Mouse (Mus musculus): ENCODE data around the gene Ankrd54. TPM values are rescaled to one million over a fixed set of nuclear protein-coding genes. Genes with fewer than 3 reads are reported as not detected.

Gene Ankrd54
- 29.0 and 30.0 TPM in 2 replicates for polyA plus RNA-seq (2016; fragmentation: Nextera tagmentation; extraction: Ambion mirVana)

- Histone ChIP-seq H3K4me1 (replicated peaks) (peaks cover 31% of the 10 kb centered on the region), H3K36me3 (peaks cover 35% of the 10 kb centered on the region), H3K27ac (ENCODE audit: poor library complexity, severe bottlenecking) (peak within 1 kb of the TSS; percentile 43), H3K4me2 (peak within 1 kb of the TSS; percentile 85), H3K9me3 (replicated peaks) (no peaks in the 10 kb centered on the region), H3K27me3 (replicated peaks) (no peaks in the 10 kb centered on the region), H3K4me3 (peak within 1 kb of the TSS; percentile 95), H3K9ac (peak within 1 kb of the TSS; percentile 86)
- under 1% methylated on average over 80 of the region's 80 CpGs for WGBS
- ATAC-seq (ENCODE audit: insufficient number of reproducible peaks, low FRiP score): peak; percentile 100
These were observed at the start of gene Ankrd54 for GRCm38 (mm10) chr15:79062376-79063159. TSS of gene Ankrd54 (minus strand) at chr15:79062893.

GRCm38 (mm10) chr15:79111774-79112173 lies 49.1 kb upstream of the Ankrd54 start:
- Histone ChIP-seq H3K9ac (peak overlapping the region; percentile 65), H3K4me2 (peak overlapping the region; percentile 86), H3K36me3 (peaks cover 43% of the 10 kb centered on the region), H3K4me3 (peak overlapping the region; percentile 25), H3K4me1 (replicated peaks) (peaks cover 49% of the 10 kb centered on the region), H3K9me3 (replicated peaks) (no peaks in the 10 kb centered on the region), H3K27me3 (replicated peaks) (no peaks in the 10 kb centered on the region), H3K27ac (ENCODE audit: poor library complexity, severe bottlenecking) (peak overlapping the region; percentile 89)
- 30% methylated on average over 4 of the region's 4 CpGs for WGBS
- peak; percentile 49 for ATAC-seq (ENCODE audit: insufficient number of reproducible peaks, low FRiP score)

- 64% methylated on average over 2 of the region's 2 CpGs for WGBS
- H3K4me1 ChIP-seq (replicated peaks): peaks cover 52% of the 10 kb centered on the region
- H3K4me2 ChIP-seq: peak overlapping the region; percentile 86
- peak overlapping the region; percentile 77 for H3K4me3 ChIP-seq
- peak overlapping the region; percentile 96 for H3K9ac ChIP-seq
- H3K27me3 ChIP-seq (replicated peaks): no peaks in the 10 kb centered on the region
- no peaks in the 10 kb centered on the region for H3K9me3 ChIP-seq (replicated peaks)
- peaks cover 30% of the 10 kb centered on the region for H3K36me3 ChIP-seq
- no peak for ATAC-seq (ENCODE audit: insufficient number of reproducible peaks, low FRiP score)
- peak overlapping the region; percentile 89 for H3K27ac ChIP-seq (ENCODE audit: poor library complexity, severe bottlenecking)
These were observed 47.8 kb upstream of the Ankrd54 start for GRCm38 (mm10) chr15:79110528-79110927.

- ATAC-seq (ENCODE audit: insufficient number of reproducible peaks, low FRiP score): no peak
- H3K27ac ChIP-seq (ENCODE audit: poor library complexity, severe bottlenecking): peak overlapping the region; percentile 89
These were observed 47.3 kb upstream of the Ankrd54 start for GRCm38 (mm10) chr15:79110031-79110430.

GRCm38 (mm10) chr15:79109321-79109934 lies 46.7 kb upstream of the Ankrd54 start:
- Histone ChIP-seq H3K27me3 (replicated peaks) (no peaks in the 10 kb centered on the region), H3K9me3 (replicated peaks) (no peaks in the 10 kb centered on the region), H3K4me1 (replicated peaks) (peaks cover 44% of the 10 kb centered on the region), H3K4me3 (peak overlapping the region; percentile 77), H3K36me3 (peaks cover 19% of the 10 kb centered on the region), H3K4me2 (peak overlapping the region; percentile 86), H3K9ac (peak overlapping the region; percentile 96), H3K27ac (ENCODE audit: poor library complexity, severe bottlenecking) (peak overlapping the region; percentile 89)
- under 1% methylated on average over 41 of the region's 46 CpGs for WGBS
- peak; percentile 22; the same call in 1 of the 2 replicates for ATAC-seq (ENCODE audit: insufficient number of reproducible peaks, low FRiP score)

More at GRCm38 (mm10) chr15:79110031-79110430, 47.3 kb upstream of the Ankrd54 start:
- peaks cover 25% of the 10 kb centered on the region for H3K36me3 ChIP-seq
- H3K9me3 ChIP-seq (replicated peaks): no peaks in the 10 kb centered on the region
- H3K4me2 ChIP-seq: peak overlapping the region; percentile 86
- H3K4me1 ChIP-seq (replicated peaks): peaks cover 49% of the 10 kb centered on the region
- peak overlapping the region; percentile 96 for H3K9ac ChIP-seq
- H3K4me3 ChIP-seq: peak overlapping the region; percentile 77
- H3K27me3 ChIP-seq (replicated peaks): no peaks in the 10 kb centered on the region
- 11% methylated on average over 9 of the region's 9 CpGs for WGBS

- Histone ChIP-seq H3K27me3 (replicated peaks) (no peaks in the 10 kb centered on the region), H3K27ac (ENCODE audit: poor library complexity, severe bottlenecking) (peak within 1 kb of the TSS; percentile 89), H3K9ac (peak within 1 kb of the TSS; percentile 96), H3K4me1 (replicated peaks) (peaks cover 44% of the 10 kb centered on the region), H3K36me3 (peaks cover 12% of the 10 kb centered on the region), H3K9me3 (replicated peaks) (no peaks in the 10 kb centered on the region), H3K4me2 (peak within 1 kb of the TSS; percentile 86), H3K4me3 (peak within 1 kb of the TSS; percentile 77)
- under 1% methylated on average over 74 of the region's 85 CpGs for WGBS
- peak; percentile 75 for ATAC-seq (ENCODE audit: insufficient number of reproducible peaks, low FRiP score)
These were observed 46.0 kb upstream of the Ankrd54 start, which contains the start of gene Micall1 for GRCm38 (mm10) chr15:79108421-79109320. TSS of gene Micall1 (plus strand) at chr15:79108898.

- WGBS: 12% methylated on average over 7 of the region's 7 CpGs
- peak overlapping the region; percentile 86 for H3K4me2 ChIP-seq
- H3K9ac ChIP-seq: peak overlapping the region; percentile 96
- no peak for ATAC-seq (ENCODE audit: insufficient number of reproducible peaks, low FRiP score)
- peaks cover 43% of the 10 kb centered on the region for H3K4me1 ChIP-seq (replicated peaks)
- no peaks in the 10 kb centered on the region for H3K9me3 ChIP-seq (replicated peaks)
- no peaks in the 10 kb centered on the region for H3K27me3 ChIP-seq (replicated peaks)
- no peak overlapping the region; the same call in 1 of the 2 replicates for H3K4me3 ChIP-seq
- peaks cover 5% of the 10 kb centered on the region for H3K36me3 ChIP-seq
- H3K27ac ChIP-seq (ENCODE audit: poor library complexity, severe bottlenecking): peak overlapping the region; percentile 89
These were observed 45.3 kb upstream of the Ankrd54 start for GRCm38 (mm10) chr15:79107966-79108365.

GRCm38 (mm10) chr15:79105804-79106203 lies 43.1 kb upstream of the Ankrd54 start:
- Histone ChIP-seq H3K27me3 (replicated peaks) (no peaks in the 10 kb centered on the region), H3K27ac (ENCODE audit: poor library complexity, severe bottlenecking) (no peak overlapping the region), H3K4me2 (no peak overlapping the region), H3K9me3 (replicated peaks) (no peaks in the 10 kb centered on the region), H3K9ac (no peak overlapping the region), H3K36me3 (no peaks in the 10 kb centered on the region), H3K4me3 (no peak overlapping the region), H3K4me1 (replicated peaks) (peaks cover 40% of the 10 kb centered on the region)
- no peak for ATAC-seq (ENCODE audit: insufficient number of reproducible peaks, low FRiP score)
- WGBS: 45% methylated on average over 2 of the region's 2 CpGs

GRCm38 (mm10) chr15:79103264-79103663 lies 40.6 kb upstream of the Ankrd54 start:
- no peak overlapping the region for H3K4me3 ChIP-seq
- no peaks in the 10 kb centered on the region for H3K27me3 ChIP-seq (replicated peaks)
- H3K4me1 ChIP-seq (replicated peaks): peaks cover 54% of the 10 kb centered on the region
- H3K27ac ChIP-seq (ENCODE audit: poor library complexity, severe bottlenecking): no peak overlapping the region
- ATAC-seq (ENCODE audit: insufficient number of reproducible peaks, low FRiP score): no peak
- no peak overlapping the region for H3K9ac ChIP-seq
- H3K36me3 ChIP-seq: no peaks in the 10 kb centered on the region
- H3K4me2 ChIP-seq: no peak overlapping the region
- 74% methylated on average over 10 of the region's 10 CpGs for WGBS
- no peaks in the 10 kb centered on the region for H3K9me3 ChIP-seq (replicated peaks)

GRCm38 (mm10) chr15:79101531-79101930 lies 38.8 kb upstream of the Ankrd54 start:
- no peak for ATAC-seq (ENCODE audit: insufficient number of reproducible peaks, low FRiP score)
- H3K9ac ChIP-seq: no peak overlapping the region
- H3K4me1 ChIP-seq (replicated peaks): peaks cover 66% of the 10 kb centered on the region
- H3K36me3 ChIP-seq: no peaks in the 10 kb centered on the region
- no peak overlapping the region for H3K4me3 ChIP-seq
- peak overlapping the region; percentile 61 for H3K27ac ChIP-seq (ENCODE audit: poor library complexity, severe bottlenecking)
- H3K4me2 ChIP-seq: no peak overlapping the region
- no peaks in the 10 kb centered on the region for H3K9me3 ChIP-seq (replicated peaks)
- no peaks in the 10 kb centered on the region for H3K27me3 ChIP-seq (replicated peaks)
